Mouse (Mus musculus): ENCODE measurements around the gene Camkmt.

DNA sequence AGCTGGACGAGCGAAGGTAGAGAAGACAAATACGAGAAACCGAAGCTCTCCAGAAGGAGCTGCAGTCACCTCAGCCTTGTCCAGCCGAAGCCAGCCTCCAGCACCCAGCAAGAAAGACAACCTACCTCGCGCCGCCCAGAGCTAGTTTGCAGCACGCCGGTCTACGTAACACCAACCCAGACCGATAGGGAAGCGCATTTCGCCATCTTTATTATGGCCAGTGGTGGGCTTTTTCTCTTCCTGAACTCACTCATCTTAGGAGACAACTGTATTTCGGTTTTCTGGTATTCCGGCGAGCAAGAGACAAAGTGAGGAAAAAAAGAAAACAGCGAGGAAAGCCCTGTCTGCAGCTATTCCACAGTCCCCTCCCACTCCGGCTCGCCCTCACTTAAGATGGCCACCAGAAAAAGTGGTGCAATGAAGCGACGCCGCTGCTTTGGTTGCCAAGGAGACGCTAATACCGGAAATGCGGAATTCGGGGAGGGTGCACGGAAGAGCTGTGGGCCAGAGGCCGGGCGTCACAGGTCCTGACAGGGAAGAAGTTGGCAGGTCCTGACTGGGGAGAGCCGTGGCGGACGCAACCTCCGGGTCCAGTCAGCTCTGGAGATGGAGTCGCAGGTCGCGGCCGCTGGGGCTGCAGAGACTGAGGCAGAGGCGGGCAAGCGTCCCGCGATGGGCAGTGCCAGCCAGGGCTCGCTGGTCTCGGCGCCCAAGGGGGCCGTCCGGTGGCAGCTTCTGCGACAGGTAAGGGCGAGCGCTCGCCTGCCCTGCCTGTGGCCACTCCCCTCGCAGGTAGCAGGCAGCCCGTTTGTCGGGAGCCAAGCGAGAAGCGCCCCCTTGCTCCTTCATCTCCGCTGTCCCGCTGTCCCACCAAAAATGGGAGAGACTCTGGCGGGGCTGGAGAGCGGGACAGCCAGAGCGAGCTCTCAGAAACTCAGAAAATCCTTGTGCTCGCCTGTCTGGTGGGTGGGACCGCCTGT lies at the start of gene Camkmt, which contains the start of gene Prepl:
- TF ChIP-seq TBP (IDR thresholded peaks at IDR 0.05; ENCODE audit: low read depth, low read length) (peak; percentile 49; the same call in 1 of the 2 replicates), MXI1 (IDR thresholded peaks at IDR 0.05; ENCODE audit: low read depth, low read length) (peak; percentile 94), EP300 (IDR thresholded peaks at IDR 0.05; ENCODE audit: low read depth in 1 of 2, low read length in 2 of 2) (no peak), ZNF384 (IDR thresholded peaks at IDR 0.05; ENCODE audit: low read depth, low read length) (no peak), MAFK (IDR thresholded peaks at IDR 0.05; ENCODE audit: borderline replicate concordance, low read depth, low read length) (no peak), HCFC1 (IDR thresholded peaks at IDR 0.05; ENCODE audit: low read depth, low read length) (peak; percentile 92), POLR2AphosphoS5 (IDR thresholded peaks at IDR 0.05; ENCODE audit: borderline replicate concordance, low read depth, low read length) (no peak), POLR2A (IDR thresholded peaks at IDR 0.05; ENCODE audit: control insufficient read depth in 1 of 2, insufficient read depth in 1 of 2, low read depth in 1 of 2, low read length in 2 of 2, poor library complexity in 1 of 2) (peak; percentile 50 to 66; a peak in 3 of 4 replicates), JUND (IDR thresholded peaks at IDR 0.05; ENCODE audit: low read depth, low read length) (no peak)
